Mouse (Mus musculus): ENCODE measurements around the gene Lrr1. TPM values are rescaled to one million over a fixed set of nuclear protein-coding genes. Genes with fewer than 3 reads are reported as not detected.

Lrr1 gene
- polyA plus RNA-seq, 1 experiment from 2014 or later = 4.7 TPM

DNA sequence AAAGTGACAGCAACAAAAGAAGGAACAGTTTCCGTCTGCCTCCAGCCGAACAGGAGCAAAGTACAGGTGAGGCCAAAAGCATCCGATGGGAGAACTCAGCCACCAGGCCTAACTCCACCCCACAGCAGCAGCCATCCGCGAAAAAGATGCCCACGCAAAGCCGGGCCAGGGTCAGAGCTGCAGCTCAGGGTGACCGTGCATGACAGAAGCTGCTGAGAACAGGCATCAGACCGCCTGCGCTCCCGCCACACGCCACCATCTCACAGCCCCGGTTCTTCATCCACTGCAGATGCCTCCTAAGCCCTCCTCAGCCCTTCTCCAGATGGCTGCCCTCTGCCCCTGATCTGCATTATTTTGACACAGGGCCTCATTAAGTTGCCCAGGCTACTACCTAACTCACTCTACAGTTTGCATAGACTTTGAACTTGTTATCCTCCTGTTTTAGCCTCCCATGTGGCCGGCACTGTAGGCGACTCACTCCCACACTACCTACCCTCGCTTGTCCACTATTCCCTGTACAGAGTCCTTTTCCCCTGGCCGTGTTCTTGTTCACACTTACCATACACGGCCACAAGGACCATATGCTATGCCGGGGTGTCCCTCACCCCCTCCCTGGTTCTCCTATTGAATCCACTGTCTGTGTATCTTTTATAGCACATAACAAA, 52.1 kb downstream of the Lrr1 start:
- no peak for ATAC-seq
- whole genome bisulfite sequencing = 87% methylated on average over 19 of the region's 19 CpGs
- Histone ChIP-seq H3K4me3 (ENCODE audit: low read length) (no peak overlapping the region), H3K9me3 (ENCODE audit: control insufficient read depth, low read length) (no peaks in the 10 kb centered on the region), H3K9ac (ENCODE audit: low read depth, low read length) (no peak overlapping the region), H3K27ac (ENCODE audit: low read depth, low read length) (no peak overlapping the region), H3K36me3 (ENCODE audit: control insufficient read depth, insufficient read depth, low read length) (no peaks in the 10 kb centered on the region), H3K4me1 (ENCODE audit: control insufficient read depth, insufficient read depth, low read depth, low read length) (no peaks in the 10 kb centered on the region), H3K4me2 (ENCODE audit: low read length) (no peak overlapping the region), H3K27me3 (replicated peaks; ENCODE audit: control insufficient read depth, insufficient read depth, low read length) (no peaks in the 10 kb centered on the region)

DNA sequence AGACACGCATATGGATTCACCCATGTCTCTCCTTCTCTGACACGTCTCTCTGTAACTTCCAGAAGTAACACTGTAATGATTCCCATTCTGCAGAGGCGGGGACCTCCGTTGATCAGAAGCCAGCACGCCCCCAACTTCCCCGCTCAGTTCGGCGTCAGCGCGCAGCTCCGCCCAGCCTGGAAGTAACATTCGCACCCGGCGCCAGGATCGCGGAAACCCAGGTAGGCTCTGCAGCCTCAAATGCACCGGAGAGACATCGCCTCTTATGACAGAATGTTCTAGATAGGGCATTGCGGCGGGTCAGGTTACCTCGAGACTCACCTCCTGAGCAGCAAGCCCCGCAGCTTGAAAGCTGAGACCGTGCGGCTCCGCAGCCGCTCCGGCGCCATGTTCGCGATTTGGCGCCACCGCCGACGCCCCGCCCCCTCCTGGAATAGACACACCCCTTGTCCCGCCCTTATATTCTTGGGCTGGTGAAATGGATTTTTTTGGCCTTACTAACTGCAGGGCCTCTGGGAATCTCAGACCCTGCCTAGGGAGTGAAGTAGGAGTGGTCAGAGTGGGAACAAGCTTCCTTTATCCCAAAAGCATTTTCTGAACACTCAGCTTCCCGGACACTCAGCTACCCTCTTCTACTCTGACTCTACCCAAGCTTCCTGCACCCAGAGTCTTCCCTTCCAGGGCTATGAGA, 59.3 kb downstream of the Lrr1 start, which contains the start of gene Pole2:
Gene Pole2, minus strand, starts transcription at position 420 of the 691 bp plus-strand sequence.
- under 1% methylated on average over 37 of the region's 37 CpGs for WGBS
- ATAC-seq = peak; percentile 97
- H3K4me2 ChIP-seq (ENCODE audit: low read length) = peak within 1 kb of the TSS; percentile 74
- peaks cover 2% of the 10 kb centered on the region; the same call in 1 of the 2 replicates for H3K4me1 ChIP-seq (ENCODE audit: control insufficient read depth, insufficient read depth, low read depth, low read length)
- H3K9ac ChIP-seq (ENCODE audit: low read depth, low read length) = peak within 1 kb of the TSS; percentile 64
- peak within 1 kb of the TSS; percentile 79 for H3K4me3 ChIP-seq (ENCODE audit: low read length)
- H3K27ac ChIP-seq (ENCODE audit: low read depth, low read length) = peak within 1 kb of the TSS; percentile 75
- H3K9me3 ChIP-seq (ENCODE audit: control insufficient read depth, low read length) = no peaks in the 10 kb centered on the region
- no peaks in the 10 kb centered on the region for H3K27me3 ChIP-seq (replicated peaks; ENCODE audit: control insufficient read depth, insufficient read depth, low read length)
- no peaks in the 10 kb centered on the region for H3K36me3 ChIP-seq (ENCODE audit: control insufficient read depth, insufficient read depth, low read length)

Small RNA genes lying within 50 kb of the gene (microRNA-seq; reads per million reads assigned to microRNA genes)
- gene Gm47287 = not detected
- gene Gm47295 = not detected

Other genes with a start within 250 kb of the Lrr1 start
- gene Rps29, start 9.6 kb upstream of the Lrr1 start, polyA plus RNA-seq (2015; fragmentation: Nextera tagmentation; extraction: Ambion mirVana) = 877 and 882 TPM in 2 replicates
- gene Rpl36al, start 15.3 kb downstream of the Lrr1 start, polyA plus RNA-seq (2015; fragmentation: Nextera tagmentation; extraction: Ambion mirVana) = 296 and 328 TPM in 2 replicates
- 31.4 and 35.8 TPM in 2 replicates for gene Mgat2, start 15.3 kb downstream of the Lrr1 start, polyA plus RNA-seq (2015; fragmentation: Nextera tagmentation; extraction: Ambion mirVana)
- 13.6 and 15.3 TPM in 2 replicates for gene Gm49383, start 28.3 kb downstream of the Lrr1 start, polyA plus RNA-seq (2015; fragmentation: Nextera tagmentation; extraction: Ambion mirVana)
- gene Dnaaf2, start 29.6 kb downstream of the Lrr1 start, polyA plus RNA-seq (2015; fragmentation: Nextera tagmentation; extraction: Ambion mirVana) = 6.8 and 7.1 TPM in 2 replicates
- 10.8 and 11.6 TPM in 2 replicates for gene Gm49384, start 35.5 kb downstream of the Lrr1 start, polyA plus RNA-seq (2015; fragmentation: Nextera tagmentation; extraction: Ambion mirVana)
- gene Pole2, start 59.4 kb downstream of the Lrr1 start, polyA plus RNA-seq (2015; fragmentation: Nextera tagmentation; extraction: Ambion mirVana) = 4.4 and 5.1 TPM in 2 replicates
- 13.0 and 17.2 TPM in 2 replicates for gene Klhdc1, start 72.4 kb downstream of the Lrr1 start, polyA plus RNA-seq (2015; fragmentation: Nextera tagmentation; extraction: Ambion mirVana)
- 246 and 255 TPM in 2 replicates for gene Klhdc2, start 127.9 kb downstream of the Lrr1 start, polyA plus RNA-seq (2015; fragmentation: Nextera tagmentation; extraction: Ambion mirVana)
- 82.4 and 85.0 TPM in 2 replicates for gene Nemf, start 188.4 kb downstream of the Lrr1 start, polyA plus RNA-seq (2015; fragmentation: Nextera tagmentation; extraction: Ambion mirVana)
- 20.7 and 21.8 TPM in 2 replicates for gene Arf6, start 203.3 kb downstream of the Lrr1 start, polyA plus RNA-seq (2015; fragmentation: Nextera tagmentation; extraction: Ambion mirVana)
- 0.56 and 0.66 TPM in 2 replicates for gene Gm9887, start 203.6 kb downstream of the Lrr1 start, polyA plus RNA-seq (2015; fragmentation: Nextera tagmentation; extraction: Ambion mirVana)

Measured in hindbrain, embryonic 16.5 days (tissue).